Mouse (Mus musculus) heart, postnatal 36 days (tissue): Measurements from ENCODE around the gene Gm45062. TPM values are rescaled to one million over a fixed set of nuclear protein-coding genes. Genes with fewer than 3 reads are reported as not detected.
A peak's percentile ranks its signal among the peaks of the same experiment; 100 is the strongest.
"Not testable (repeated sequence)": the region's sequence is repeated elsewhere in the genome, so short reads cannot be mapped to it uniquely, and the experiment has no call there.

ENCODE experiments used
- DNase-seq, 2 experiments: peaks; one replicate each; pipeline ENCODE4 v3.0.0; 2021 to 2022
- intact Hi-C: fragments of 180-260 bp; cut with DNase I; formaldehyde crosslinking; loops from one replicate; pipeline ENCODE4 v1.15.1; 2025
- total RNA-seq, 2 experiments: library from RNA; stranded (reverse); gene quantifications; 2 replicates each; pipeline ENCODE4 v1.2.3; 2021

The Gm45062 gene
- total RNA-seq, 2 experiments from 2014 or later, result not detected

- DNase-seq, result no peak
- intact Hi-C loops, result no loop called here
Observed at GRCm38 (mm10) chr6:8497234-8497867, 238.1 kb downstream of the Gm45062 start.

- intact Hi-C loops, result no loop called here
- no peak for DNase-seq
Observed at GRCm38 (mm10) chr6:8497868-8498257, 238.6 kb downstream of the Gm45062 start.

- no peak for DNase-seq
- intact Hi-C loops, result no loop called here
Observed at GRCm38 (mm10) chr6:8498961-8499360, 239.7 kb downstream of the Gm45062 start.

GRCm38 (mm10) chr6:8503953-8504352 is 244.7 kb downstream of the Gm45062 start:
- intact Hi-C loops, result loop anchor here (10.0 kb wide), 1 partner anchor 331 kb away; no protein-coding TSS in a partner anchor
- no peak for DNase-seq

GRCm38 (mm10) chr6:8504521-8505228 is 245.4 kb downstream of the Gm45062 start:
- intact Hi-C loops, result loop anchor here (5.0 to 10.0 kb wide), 3 partner anchors 232 to 330 kb away; partner anchors contain the start of gene Mios
- no peak for DNase-seq

GRCm38 (mm10) chr6:8506631-8507030 is 247.4 kb downstream of the Gm45062 start:
- intact Hi-C loops, result loop anchor here (5.0 to 10.0 kb wide), 3 partner anchors 234 to 328 kb away; partner anchors contain the start of gene Mios
- no peak for DNase-seq

- intact Hi-C loops, result loop anchor here (5.0 to 10.0 kb wide), 3 partner anchors 237 to 326 kb away; partner anchors contain the start of gene Mios
- peak; percentile 97 to 99 for DNase-seq
Observed at GRCm38 (mm10) chr6:8508883-8509536, 249.8 kb downstream of the Gm45062 start.

- intact Hi-C loops, result loop anchor here (5.0 to 10.0 kb wide), 3 partner anchors 237 to 325 kb away; partner anchors contain the start of gene Mios
Observed at GRCm38 (mm10) chr6:8509551-8509950, 250.3 kb downstream of the Gm45062 start, which contains the start of gene Glcci1. TSS of gene Glcci1 (plus strand) at chr6:8509600.

GRCm38 (mm10) chr6:8509961-8510863 is 251.0 kb downstream of the Gm45062 start:
- intact Hi-C loops, result loop anchor here (5.0 to 10.0 kb wide), 5 partner anchors 182 to 325 kb away; partner anchors contain the start of genes Gm45062, Mios, Rpa3 and Umad1
- peak; percentile 41 to 57 for DNase-seq

More at GRCm38 (mm10) chr6:8509551-8509950, 250.3 kb downstream of the Gm45062 start, which contains the start of gene Glcci1:
- peak in 1 of 2 experiments; percentile 72 for DNase-seq

- no peak for DNase-seq
- intact Hi-C loops, result loop anchor here (5.0 kb wide), 2 partner anchors 181 to 254 kb away; partner anchors contain the start of genes Gm45062, Rpa3 and Umad1
Observed at GRCm38 (mm10) chr6:8510864-8511428, 251.7 kb downstream of the Gm45062 start.

GRCm38 (mm10) chr6:8511447-8511846 is 252.2 kb downstream of the Gm45062 start:
- intact Hi-C loops, result loop anchor here (5.0 kb wide), 2 partner anchors 181 to 254 kb away; partner anchors contain the start of genes Gm45062, Rpa3 and Umad1

GRCm38 (mm10) chr6:8512416-8512815 is 253.2 kb downstream of the Gm45062 start:
- intact Hi-C loops, result loop anchor here (5.0 kb wide), 2 partner anchors 180 to 255 kb away; partner anchors contain the start of genes Gm45062, Rpa3 and Umad1

More at GRCm38 (mm10) chr6:8511447-8511846, 252.2 kb downstream of the Gm45062 start:
- no peak for DNase-seq

GRCm38 (mm10) chr6:8519687-8520086 is 260.4 kb downstream of the Gm45062 start:
- intact Hi-C loops, result no loop called here
- DNase-seq, result no peak

More at GRCm38 (mm10) chr6:8512416-8512815, 253.2 kb downstream of the Gm45062 start:
- DNase-seq, result no peak

GRCm38 (mm10) chr6:8521231-8521630 is 262.0 kb downstream of the Gm45062 start:
- no peak for DNase-seq
- intact Hi-C loops, result no loop called here

GRCm38 (mm10) chr6:8524717-8525116 is 265.5 kb downstream of the Gm45062 start:
- intact Hi-C loops, result no loop called here
- DNase-seq, result no peak

- intact Hi-C loops, result no loop called here
- DNase-seq, result no peak
Observed at GRCm38 (mm10) chr6:8531104-8531894, 272.0 kb downstream of the Gm45062 start.

- DNase-seq, result no peak
Observed at GRCm38 (mm10) chr6:8536944-8537343, 277.7 kb downstream of the Gm45062 start.

GRCm38 (mm10) chr6:8541531-8541930 is 282.3 kb downstream of the Gm45062 start:
- DNase-seq, intact Hi-C loops: not testable (repeated sequence)

More at GRCm38 (mm10) chr6:8536944-8537343, 277.7 kb downstream of the Gm45062 start:
- intact Hi-C loops, result no loop called here
